Mouse (Mus musculus): ENCODE data around the gene Slc16a4. TPM values are rescaled to one million over a fixed set of nuclear protein-coding genes. Genes with fewer than 3 reads are reported as not detected.

The Slc16a4 gene
- polyA plus RNA-seq, 1 experiment from 2014 or later = 4.0 TPM

DNA sequence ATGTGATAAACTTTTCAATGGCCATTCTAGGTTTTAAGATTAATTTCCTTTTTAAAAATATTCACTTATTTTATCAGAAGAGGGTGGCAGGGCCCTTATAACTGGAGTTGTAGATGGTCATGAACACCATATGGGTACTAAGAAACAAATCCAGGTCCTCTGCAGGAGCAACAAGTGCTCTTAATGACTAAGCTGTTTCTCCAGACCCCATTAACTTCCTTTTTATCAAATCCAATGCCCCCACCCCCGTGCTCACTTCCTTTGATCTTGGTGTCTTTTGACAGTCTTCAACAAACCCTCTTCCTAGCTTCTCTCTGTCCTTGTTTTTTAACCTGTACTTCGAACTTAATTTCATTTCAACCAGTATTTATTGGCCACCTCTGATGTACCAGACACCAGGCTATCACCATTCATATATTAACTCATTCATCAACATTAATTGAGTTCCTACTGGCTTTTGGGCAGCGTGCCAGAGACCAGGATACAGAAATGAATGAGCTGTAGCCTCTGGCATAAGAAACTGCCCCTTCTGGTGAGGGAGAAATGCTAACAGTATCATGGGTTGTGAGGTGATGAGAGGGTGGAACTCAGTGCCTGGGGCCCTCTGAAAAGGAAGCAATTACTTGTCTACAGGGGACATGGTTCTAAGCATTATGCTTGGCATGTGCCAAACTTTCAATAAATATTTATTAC, 54.1 kb downstream of the Slc16a4 start:
- Histone ChIP-seq H3K4me1 (replicated peaks; ENCODE audit: control insufficient read depth, insufficient read depth, low read length) (no peaks in the 10 kb centered on the region), H3K36me3 (ENCODE audit: control insufficient read depth, insufficient read depth, low read length) (no peaks in the 10 kb centered on the region), H3K4me3 (ENCODE audit: low read depth, low read length) (no peak overlapping the region), H3K27me3 (ENCODE audit: control insufficient read depth, insufficient read depth, low read length) (no peaks in the 10 kb centered on the region), H3K9ac (ENCODE audit: low read depth, low read length) (no peak overlapping the region), H3K9me3 (ENCODE audit: control insufficient read depth, low read length) (no peaks in the 10 kb centered on the region), H3K27ac (ENCODE audit: low read depth, low read length) (no peak overlapping the region), H3K4me2 (replicated peaks; ENCODE audit: low read depth, low read length) (no peak overlapping the region)
- DNase-seq (ENCODE audit: low spot score) (no peak), ATAC-seq (ENCODE audit: low FRiP score) (no peak)
- whole genome bisulfite sequencing = 64% methylated on average over 3 of the region's 3 CpGs

DNA sequence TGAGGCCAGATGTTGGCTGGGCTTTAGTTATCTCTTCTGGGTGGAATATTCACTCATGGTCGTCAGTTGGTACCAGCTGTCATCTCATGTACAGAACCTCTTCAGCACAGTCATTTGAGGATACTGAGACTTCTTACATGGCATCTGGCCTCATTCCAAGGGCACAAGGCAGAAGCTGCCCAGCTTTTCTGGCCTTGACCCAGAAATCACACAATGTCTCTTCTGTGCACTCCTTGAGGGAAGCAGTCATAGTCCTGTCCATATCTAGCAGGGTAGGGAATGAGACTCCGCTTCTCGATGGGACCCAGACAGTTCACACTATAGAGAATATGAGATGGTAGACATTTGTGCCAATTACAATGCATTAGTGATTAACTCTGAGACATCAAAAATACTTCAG, 58.0 kb downstream of the Slc16a4 start:
- Histone ChIP-seq H3K9ac (ENCODE audit: low read depth, low read length) (no peak overlapping the region), H3K27me3 (ENCODE audit: control insufficient read depth, insufficient read depth, low read length) (no peaks in the 10 kb centered on the region), H3K4me3 (ENCODE audit: low read depth, low read length) (no peak overlapping the region), H3K4me2 (replicated peaks; ENCODE audit: low read depth, low read length) (no peak overlapping the region), H3K4me1 (replicated peaks; ENCODE audit: control insufficient read depth, insufficient read depth, low read length) (no peaks in the 10 kb centered on the region), H3K9me3 (ENCODE audit: control insufficient read depth, low read length) (no peaks in the 10 kb centered on the region), H3K27ac (ENCODE audit: low read depth, low read length) (no peak overlapping the region), H3K36me3 (ENCODE audit: control insufficient read depth, insufficient read depth, low read length) (no peaks in the 10 kb centered on the region)
- DNase-seq (ENCODE audit: low spot score) (no peak), ATAC-seq (ENCODE audit: low FRiP score) (no peak)
- 88% methylated on average over 3 of the region's 3 CpGs for WGBS

DNA sequence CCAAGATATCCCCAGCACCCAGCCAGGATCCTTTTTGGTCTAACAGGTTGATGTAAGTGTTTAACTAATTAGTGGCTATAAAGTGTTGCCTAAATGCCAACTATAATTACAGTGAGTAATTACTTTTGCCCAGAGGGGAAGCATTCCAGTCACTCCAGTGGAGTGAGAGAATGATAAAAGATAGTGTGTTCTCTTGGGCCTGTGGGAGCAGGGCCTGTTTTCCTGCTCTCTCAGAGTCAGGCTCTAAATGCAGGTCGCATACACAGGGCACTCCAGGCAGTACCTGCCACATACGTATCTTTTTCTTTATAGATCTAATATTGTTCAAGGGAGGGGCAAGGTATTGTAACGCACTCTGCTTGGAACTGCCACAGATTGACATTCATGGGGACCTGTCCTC, 60.7 kb downstream of the Slc16a4 start:
- Histone ChIP-seq H3K9me3 (ENCODE audit: control insufficient read depth, low read length) (no peaks in the 10 kb centered on the region), H3K9ac (ENCODE audit: low read depth, low read length) (no peak overlapping the region), H3K4me2 (replicated peaks; ENCODE audit: low read depth, low read length) (no peak overlapping the region), H3K36me3 (ENCODE audit: control insufficient read depth, insufficient read depth, low read length) (no peaks in the 10 kb centered on the region), H3K27ac (ENCODE audit: low read depth, low read length) (no peak overlapping the region), H3K27me3 (ENCODE audit: control insufficient read depth, insufficient read depth, low read length) (no peaks in the 10 kb centered on the region), H3K4me1 (replicated peaks; ENCODE audit: control insufficient read depth, insufficient read depth, low read length) (no peaks in the 10 kb centered on the region), H3K4me3 (ENCODE audit: low read depth, low read length) (no peak overlapping the region)
- DNase-seq (ENCODE audit: low spot score) (no peak), ATAC-seq (ENCODE audit: low FRiP score) (no peak)
- 81% methylated on average over 3 of the region's 3 CpGs for WGBS

DNA sequence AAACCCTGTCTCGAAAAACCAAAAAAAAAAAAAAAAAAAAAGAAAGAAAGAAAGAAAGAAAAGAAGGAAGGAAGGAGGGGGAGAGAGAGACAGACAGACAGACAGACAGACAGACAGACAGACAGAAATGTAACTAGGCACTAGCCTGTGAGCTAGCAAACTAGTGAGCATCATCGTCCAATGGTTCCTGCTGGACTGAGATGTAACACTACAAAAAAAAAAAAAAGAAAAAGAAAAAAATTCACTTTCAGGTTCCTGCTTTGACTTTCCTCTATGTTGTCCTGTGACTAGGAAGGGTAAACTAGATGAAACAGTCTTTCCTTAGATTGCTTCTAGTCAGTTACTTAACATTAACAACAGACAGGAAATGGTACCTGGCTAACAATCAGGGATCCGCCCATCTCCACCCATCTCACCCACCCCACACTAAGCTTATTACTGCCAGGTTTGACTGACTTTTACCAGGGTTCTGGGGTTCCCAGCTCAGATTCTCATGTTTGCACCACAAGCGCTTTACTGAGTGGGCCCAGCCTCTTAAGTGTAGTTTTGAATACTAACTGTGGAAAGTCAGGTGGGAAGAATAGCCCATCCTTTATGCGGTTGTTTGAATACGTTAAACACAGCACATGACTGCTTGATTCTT, 64.7 kb downstream of the Slc16a4 start:
- ATAC-seq (ENCODE audit: low FRiP score) (no peak), DNase-seq (ENCODE audit: low spot score) (no peak)
- no peaks in the 10 kb centered on the region for H3K9me3 ChIP-seq (ENCODE audit: control insufficient read depth, low read length)
- H3K4me1 ChIP-seq (replicated peaks; ENCODE audit: control insufficient read depth, insufficient read depth, low read length) = no peaks in the 10 kb centered on the region
- WGBS = 88% methylated on average over 5 of the region's 6 CpGs
- H3K9ac ChIP-seq (ENCODE audit: low read depth, low read length) = no peak overlapping the region
- H3K36me3 ChIP-seq (ENCODE audit: control insufficient read depth, insufficient read depth, low read length) = no peaks in the 10 kb centered on the region
- no peak overlapping the region for H3K4me3 ChIP-seq (ENCODE audit: low read depth, low read length)
- no peaks in the 10 kb centered on the region for H3K27me3 ChIP-seq (ENCODE audit: control insufficient read depth, insufficient read depth, low read length)
- no peak overlapping the region for H3K4me2 ChIP-seq (replicated peaks; ENCODE audit: low read depth, low read length)
- no peak overlapping the region for H3K27ac ChIP-seq (ENCODE audit: low read depth, low read length)

DNA sequence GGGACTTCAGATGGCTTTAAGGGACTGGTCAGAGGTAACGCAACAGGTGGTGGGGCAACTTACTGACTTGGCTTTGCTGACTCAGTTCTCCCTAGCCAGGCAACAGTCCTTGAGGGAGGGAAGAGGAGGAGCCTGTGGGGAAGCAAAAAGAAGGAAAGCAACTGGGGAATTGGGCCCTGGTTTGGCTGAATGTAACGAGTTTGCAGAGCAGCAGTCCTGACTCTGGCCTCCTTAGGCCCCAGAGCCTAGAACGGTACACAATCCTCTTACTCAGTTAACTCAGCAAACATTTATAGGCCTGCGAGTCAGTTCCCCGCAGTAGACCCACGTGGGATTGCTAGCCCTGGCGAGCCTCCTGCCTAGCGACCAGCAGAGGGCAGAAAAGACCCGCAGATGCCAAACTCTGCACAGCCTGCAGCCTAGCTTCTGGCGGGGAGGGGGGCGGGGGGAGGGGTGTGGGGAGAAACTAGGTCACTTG, 66.0 kb downstream of the Slc16a4 start:
- no peaks in the 10 kb centered on the region for H3K36me3 ChIP-seq (ENCODE audit: control insufficient read depth, insufficient read depth, low read length)
- DNase-seq (ENCODE audit: low spot score) (peak; percentile 78), ATAC-seq (ENCODE audit: low FRiP score) (peak; percentile 93)
- no peak overlapping the region for H3K9ac ChIP-seq (ENCODE audit: low read depth, low read length)
- H3K9me3 ChIP-seq (ENCODE audit: control insufficient read depth, low read length) = no peaks in the 10 kb centered on the region
- H3K27ac ChIP-seq (ENCODE audit: low read depth, low read length) = no peak overlapping the region
- no peak overlapping the region for H3K4me3 ChIP-seq (ENCODE audit: low read depth, low read length)
- WGBS = 2% methylated on average over 11 of the region's 11 CpGs
- no peak overlapping the region for H3K4me2 ChIP-seq (replicated peaks; ENCODE audit: low read depth, low read length)
- H3K4me1 ChIP-seq (replicated peaks; ENCODE audit: control insufficient read depth, insufficient read depth, low read length) = no peaks in the 10 kb centered on the region
- no peaks in the 10 kb centered on the region for H3K27me3 ChIP-seq (ENCODE audit: control insufficient read depth, insufficient read depth, low read length)

DNA sequence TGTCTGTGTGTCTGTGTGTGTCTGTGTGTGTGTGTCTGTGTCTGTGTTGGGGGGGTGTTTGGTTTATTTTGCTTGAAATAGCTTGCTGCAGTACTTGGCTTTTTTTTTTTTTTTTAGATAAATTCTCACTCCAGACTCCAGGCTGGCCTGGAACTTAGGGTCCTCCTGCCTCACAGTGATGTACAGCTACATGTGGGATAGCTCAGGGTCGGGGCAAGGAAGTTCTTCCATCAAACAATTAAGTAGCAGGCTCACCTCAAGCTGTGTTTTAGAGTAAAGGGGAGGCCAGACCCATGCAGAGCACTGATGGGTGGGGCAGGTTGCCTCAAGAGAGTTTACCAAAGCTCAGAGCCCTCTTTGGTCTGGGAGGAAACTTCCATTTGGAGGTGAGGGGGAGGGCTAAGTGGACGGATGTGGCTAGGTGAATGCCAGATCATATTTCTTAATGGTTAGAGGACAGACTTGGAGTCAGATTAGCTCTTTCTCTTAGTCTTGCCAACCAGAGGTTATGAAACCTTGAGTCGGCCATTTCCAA, 66.7 kb downstream of the Slc16a4 start:
- no peaks in the 10 kb centered on the region for H3K9me3 ChIP-seq (ENCODE audit: control insufficient read depth, low read length)
- no peaks in the 10 kb centered on the region for H3K27me3 ChIP-seq (ENCODE audit: control insufficient read depth, insufficient read depth, low read length)
- H3K9ac ChIP-seq (ENCODE audit: low read depth, low read length) = no peak overlapping the region
- no peaks in the 10 kb centered on the region for H3K4me1 ChIP-seq (replicated peaks; ENCODE audit: control insufficient read depth, insufficient read depth, low read length)
- DNase-seq (ENCODE audit: low spot score) (no peak), ATAC-seq (ENCODE audit: low FRiP score) (no peak)
- no peak overlapping the region for H3K4me2 ChIP-seq (replicated peaks; ENCODE audit: low read depth, low read length)
- WGBS = 49% methylated on average over 3 of the region's 3 CpGs
- no peaks in the 10 kb centered on the region for H3K36me3 ChIP-seq (ENCODE audit: control insufficient read depth, insufficient read depth, low read length)
- H3K4me3 ChIP-seq (ENCODE audit: low read depth, low read length) = no peak overlapping the region
- H3K27ac ChIP-seq (ENCODE audit: low read depth, low read length) = no peak overlapping the region

DNA sequence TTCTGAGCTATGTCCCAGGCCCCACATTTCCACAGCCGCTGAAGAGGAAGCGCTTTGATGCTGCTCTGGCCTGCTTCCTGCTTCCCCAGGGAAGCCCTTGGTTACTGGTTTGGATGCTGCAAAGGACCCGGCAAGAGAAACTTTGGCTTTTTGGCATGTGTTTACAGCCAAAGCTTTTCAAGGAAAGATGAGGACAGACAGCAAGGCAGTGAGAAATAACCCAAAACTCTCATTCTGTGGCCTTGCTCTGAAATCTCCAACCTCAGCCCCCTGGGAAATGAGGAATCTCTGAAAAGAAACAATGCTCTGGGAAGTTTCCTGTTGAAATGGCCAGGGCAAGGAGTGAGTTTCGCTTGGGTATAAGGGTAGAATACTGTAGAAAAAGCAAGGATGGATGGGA, 69.3 kb downstream of the Slc16a4 start:
- ATAC-seq (ENCODE audit: low FRiP score) = no peak
- no peaks in the 10 kb centered on the region for H3K9me3 ChIP-seq (ENCODE audit: control insufficient read depth, low read length)

More for the DNA sequence above, 69.3 kb downstream of the Slc16a4 start:
- no peak overlapping the region for H3K4me3 ChIP-seq (ENCODE audit: low read depth, low read length)
- no peak for DNase-seq (ENCODE audit: low spot score)
- no peaks in the 10 kb centered on the region for H3K4me1 ChIP-seq (replicated peaks; ENCODE audit: control insufficient read depth, insufficient read depth, low read length)
- 68% methylated on average over 4 of the region's 4 CpGs for WGBS
- no peak overlapping the region for H3K27ac ChIP-seq (ENCODE audit: low read depth, low read length)
- H3K27me3 ChIP-seq (ENCODE audit: control insufficient read depth, insufficient read depth, low read length) = no peaks in the 10 kb centered on the region
- H3K4me2 ChIP-seq (replicated peaks; ENCODE audit: low read depth, low read length) = no peak overlapping the region
- H3K36me3 ChIP-seq (ENCODE audit: control insufficient read depth, insufficient read depth, low read length) = no peaks in the 10 kb centered on the region
- no peak overlapping the region for H3K9ac ChIP-seq (ENCODE audit: low read depth, low read length)

All from hindbrain, embryonic 11.5 days (tissue).